Mouse (Mus musculus) heart, embryonic 13.5 days (tissue): Measurements from ENCODE around the gene Krt7. TPM values are rescaled to one million over a fixed set of nuclear protein-coding genes. Genes with fewer than 3 reads are reported as not detected.

Experiments used
- ATAC-seq: fragments of 200-750 bp; cut with Nextera tagmentation; 2 replicates; pipeline ENCODE4 v1.8.0; 2017; ENCODE audit warnings: moderate TSS enrichment; ENCODE audit not compliant: insufficient number of reproducible peaks, low FRiP score, low TSS enrichment; ENCODE audit errors: extremely low read depth
- H3K27ac ChIP-seq: fragments of 300-500 bp; sonication (generic); replicated peaks from 2 replicates; pipeline ENCODE4 v1.5.1; 2015; ENCODE audit warnings: moderate library complexity, mild to moderate bottlenecking, inconsistent platforms
- H3K27me3 ChIP-seq: fragments of 300-500 bp; sonication (generic); replicated peaks from 2 replicates; pipeline ENCODE4 v1.6.1; 2015; ENCODE audit warnings: mild to moderate bottlenecking, inconsistent platforms
- H3K36me3 ChIP-seq: fragments of 300-500 bp; sonication (generic); 2 replicates; pipeline ENCODE4 v1.6.1; 2015; ENCODE audit warnings: mild to moderate bottlenecking, inconsistent platforms
- H3K4me1 ChIP-seq: fragments of 300-500 bp; sonication (generic); 2 replicates; pipeline ENCODE4 v1.6.1; 2015; ENCODE audit warnings: inconsistent platforms
- H3K4me2 ChIP-seq: fragments of 300-500 bp; sonication (generic); 2 replicates; pipeline ENCODE4 v1.6.1; 2015; ENCODE audit warnings: inconsistent platforms, mild to moderate bottlenecking, moderate library complexity
- H3K4me3 ChIP-seq: fragments of 300-500 bp; sonication (generic); 2 replicates; pipeline ENCODE4 v1.5.1; 2015; ENCODE audit warnings: moderate library complexity, mild to moderate bottlenecking, inconsistent platforms
- H3K9ac ChIP-seq: fragments of 300-500 bp; sonication (generic); 2 replicates; pipeline ENCODE4 v1.6.1; 2015; ENCODE audit warnings: inconsistent platforms, mild to moderate bottlenecking, moderate library complexity
- H3K9me3 ChIP-seq: fragments of 300-500 bp; sonication (generic); 2 replicates; pipeline ENCODE4 v1.6.1; 2016; ENCODE audit warnings: inconsistent platforms
- WGBS: fragments of 180-500 bp; shearing (Covaris S2); methylation state at CpG from one replicate; pipeline ENCODE4 v1.1.7; 2015; ENCODE audit warnings: mixed read lengths; 5-methylcytosine and 5-hydroxymethylcytosine counted together
- microRNA counts: library from miRNA; unstranded; fragments of <30 nt; microRNA quantifications from one replicate; lab custom pipeline; 2016
- microRNA-seq: library from miRNA; unstranded; fragments of <30 nt; microRNA quantifications from one replicate; pipeline ENCODE4, GENCODE M21; 2016
- polyA plus RNA-seq: library from polyadenylated mRNA; unstranded; fragments of >200 nt; fragmentation: Nextera tagmentation; extraction: Ambion mirVana; gene quantifications from 2 replicates; pipeline ENCODE4 v1.2.1, GENCODE M21; 2015

Gene Krt7
- polyA plus RNA-seq, 1 experiment from 2014 or later: 26.7 TPM

DNA sequence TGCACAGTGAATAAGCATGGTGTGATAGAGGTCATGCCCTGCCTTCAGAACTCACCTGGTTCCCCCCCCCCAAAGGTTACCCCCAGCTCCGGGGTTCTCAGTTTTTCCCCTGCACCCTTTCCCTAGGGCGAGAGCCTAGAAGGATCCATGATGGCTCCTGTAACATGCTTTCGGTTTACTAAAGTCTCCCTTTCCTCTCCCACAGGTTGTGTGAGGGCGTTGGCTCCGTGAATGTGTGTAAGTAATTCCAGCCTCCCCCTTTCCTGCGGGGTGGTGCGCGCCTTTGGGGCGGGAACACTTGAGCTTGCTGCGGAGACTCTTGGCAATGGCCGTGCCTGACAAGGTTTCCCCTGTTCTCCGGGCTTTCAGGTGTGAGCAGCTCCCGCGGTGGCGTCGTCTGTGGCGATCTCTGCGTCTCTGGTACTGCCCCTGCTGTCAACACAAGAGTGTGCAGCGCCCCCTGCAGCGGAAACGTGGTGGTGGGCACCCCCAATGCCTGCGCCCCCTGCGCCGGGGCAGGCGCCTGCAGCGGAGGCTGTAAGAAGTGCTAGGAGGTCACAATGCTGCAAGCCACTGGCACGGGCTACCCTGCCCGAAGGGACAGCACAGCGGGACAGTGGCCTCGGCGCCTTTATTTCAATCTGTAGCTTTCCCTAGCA lies 68.3 kb downstream of the Krt7 start:
- Histone ChIP-seq H3K4me3 (peak overlapping the region; percentile 37), H3K36me3 (no peaks in the 10 kb centered on the region), H3K4me1 (peaks cover 11% of the 10 kb centered on the region), H3K27me3 (peaks cover 57% of the 10 kb centered on the region), H3K4me2 (peak overlapping the region; percentile 69), H3K9ac (peak overlapping the region; percentile 33; the same call in 1 of the 2 replicates), H3K27ac (no peak overlapping the region), H3K9me3 (no peaks in the 10 kb centered on the region)
- ATAC-seq: no peak
- 8% methylated on average over 31 of the region's 31 CpGs for WGBS

- Histone ChIP-seq H3K27me3 (peaks cover 57% of the 10 kb centered on the region), H3K9ac (0 out of 2 replicates have a peak overlapping the region, but pooled peaks have one; percentile 33), H3K4me1 (peaks cover 13% of the 10 kb centered on the region), H3K27ac (no peak overlapping the region), H3K9me3 (no peaks in the 10 kb centered on the region), H3K4me3 (peak overlapping the region; percentile 37), H3K4me2 (peak overlapping the region; percentile 69), H3K36me3 (no peaks in the 10 kb centered on the region)
- WGBS: 36% methylated on average over 11 of the region's 11 CpGs
- ATAC-seq: no peak
Observed at GRCm38 (mm10) chr15:101479666-101480060, 68.8 kb downstream of the Krt7 start.

MicroRNAs encoded within 50 kb of the gene (microRNA counts, 519-probe panel; counts per million panel counts)
- microRNA mmu-miR-1941-3p (lab: Ali Mortazavi, UCI): 209 counts per million, percentile 61 among the panel's probes with 10 or more counts
- 209 counts per million, percentile 61 among the panel's probes with 10 or more counts for microRNA mmu-miR-1941-5p (lab: Ali Mortazavi, UCI)

Small RNA genes lying within 50 kb of the gene (microRNA-seq; reads per million reads assigned to microRNA genes)
- 0.82 reads per million for gene Mir1941

Other genes starting within 250 kb of the Krt7 start
- gene Acvr1b, start 237.0 kb upstream of the Krt7 start, polyA plus RNA-seq: 5.4 and 6.0 TPM in 2 replicates
- 3.8 and 4.4 TPM in 2 replicates for gene Grasp, start 186.9 kb upstream of the Krt7 start, polyA plus RNA-seq
- gene Nr4a1, start 156.8 kb upstream of the Krt7 start, polyA plus RNA-seq: 10.4 and 10.8 TPM in 2 replicates
- 50.6 and 56.1 TPM in 2 replicates for gene Atg101, start 126.8 kb upstream of the Krt7 start, polyA plus RNA-seq
- gene 6030408B16Rik, start 117.8 kb upstream of the Krt7 start, polyA plus RNA-seq: 2.4 and 3.0 TPM in 2 replicates
- gene Krt80, start 40.9 kb upstream of the Krt7 start, polyA plus RNA-seq: 7.8 and 7.9 TPM in 2 replicates
- gene Krt87, start 27.8 kb downstream of the Krt7 start, polyA plus RNA-seq: 0.08 TPM in 1 of 2 replicates, not detected in the other
- gene Krt88, start 36.7 kb downstream of the Krt7 start, polyA plus RNA-seq: not detected in 2 replicates
- gene Krt81, start 52.7 kb downstream of the Krt7 start, polyA plus RNA-seq: not detected in 2 replicates
- not detected in 2 replicates for gene Krt86, start 62.4 kb downstream of the Krt7 start, polyA plus RNA-seq
- gene Krt83, start 80.5 kb downstream of the Krt7 start, polyA plus RNA-seq: not detected in 2 replicates
- gene Gm49425, start 106.2 kb downstream of the Krt7 start, polyA plus RNA-seq: not detected in 2 replicates
- not detected in 2 replicates for gene Krt84, start 121.8 kb downstream of the Krt7 start, polyA plus RNA-seq
- gene Krt82, start 139.6 kb downstream of the Krt7 start, polyA plus RNA-seq: not detected in 2 replicates
- not detected in 2 replicates for gene Krt90, start 151.9 kb downstream of the Krt7 start, polyA plus RNA-seq
- not detected in 2 replicates for gene Krt75, start 162.9 kb downstream of the Krt7 start, polyA plus RNA-seq
- gene Gm5414, start 217.1 kb downstream of the Krt7 start, polyA plus RNA-seq: not detected in 2 replicates
- gene Gm5478, start 236.3 kb downstream of the Krt7 start, polyA plus RNA-seq: not detected in 2 replicates